Mouse (Mus musculus): ENCODE data around the gene Uqcrfs1. TPM values are rescaled to one million over a fixed set of nuclear protein-coding genes. Genes with fewer than 3 reads are reported as not detected.

Gene Uqcrfs1
- total RNA-seq, 2 experiments from 2014 or later = 343 to 370 TPM

DNA sequence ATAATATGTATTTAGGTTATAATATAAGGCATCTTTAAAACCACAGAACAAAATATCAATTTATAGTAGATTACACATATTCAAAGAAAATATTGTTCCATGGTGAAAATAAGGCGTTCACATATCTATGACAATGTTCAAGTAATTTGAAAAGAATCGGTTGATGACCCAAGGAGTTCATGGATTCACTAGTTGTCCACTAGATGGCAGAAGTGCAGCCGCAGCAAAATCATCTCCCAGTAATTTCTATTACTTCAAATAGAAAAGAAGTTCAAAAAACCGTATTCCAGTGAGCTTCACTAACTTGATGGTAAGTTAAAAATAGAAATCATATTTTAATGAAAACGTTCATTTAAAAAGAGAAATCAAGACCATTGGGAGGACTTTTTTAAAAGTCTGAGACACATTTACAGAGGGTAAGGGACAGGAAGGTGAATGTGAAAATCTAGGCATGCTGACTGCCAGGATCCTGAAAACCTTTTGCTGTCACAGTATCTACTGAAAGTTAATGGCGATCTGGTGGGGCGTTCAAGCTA, 43.2 kb downstream of the Uqcrfs1 start:
- DNase-seq = peak; percentile 25 to 54

Other genes with a start within 250 kb of the Uqcrfs1 start
- 100 to 1,000 TPM; 193 to 516 TPM for gene Agtr1a, start 208.9 kb downstream of the Uqcrfs1 start, total RNA-seq (2021)
- 10 to 100 TPM; 24.9 to 32.8 TPM for gene Dusp22, start 114.6 kb upstream of the Uqcrfs1 start, total RNA-seq (2021)
- 10 to 100 TPM; 29.3 to 38.8 TPM for gene Irf4, start 203.9 kb upstream of the Uqcrfs1 start, total RNA-seq (2021)